Mouse (Mus musculus) forebrain, embryonic 16.5 days (tissue): Measurements from ENCODE around the gene Cdca4. TPM values are rescaled to one million over a fixed set of nuclear protein-coding genes. Genes with fewer than 3 reads are reported as not detected.
"Not testable (repeated sequence)": the region's sequence is repeated elsewhere in the genome, so short reads cannot be mapped to it uniquely, and the experiment has no call there.

Experiments
- ATAC-seq: fragments of 200-750 bp; cut with Nextera tagmentation; 2 replicates; pipeline ENCODE4 v1.8.0; 2017; ENCODE audit warnings: mild to moderate bottlenecking, moderate library complexity
- H3K27ac ChIP-seq: fragments of 300-500 bp; sonication (generic); 2 replicates; pipeline ENCODE4 v1.5.1; 2014; ENCODE audit warnings: low read length, control low read depth
- H3K27me3 ChIP-seq: fragments of 300-500 bp; sonication (generic); replicated peaks from 2 replicates; pipeline ENCODE4 v1.6.1; 2014; ENCODE audit warnings: low read length; ENCODE audit not compliant: control insufficient read depth, insufficient read depth
- H3K36me3 ChIP-seq: fragments of 300-500 bp; sonication (generic); 2 replicates; pipeline ENCODE4 v1.6.1; 2014; ENCODE audit not compliant: control insufficient read depth, insufficient read depth
- H3K4me1 ChIP-seq: fragments of 300-500 bp; sonication (generic); replicated peaks from 2 replicates; pipeline ENCODE4 v1.6.1; 2014; ENCODE audit warnings: low read length; ENCODE audit not compliant: control insufficient read depth, insufficient read depth
- H3K4me2 ChIP-seq: fragments of 300-500 bp; sonication (generic); 2 replicates; pipeline ENCODE4 v1.6.1; 2014; ENCODE audit warnings: mild to moderate bottlenecking, low read length, control low read depth
- H3K4me3 ChIP-seq: fragments of 300-500 bp; sonication (generic); replicated peaks from 2 replicates; pipeline ENCODE4 v1.5.1; 2014; ENCODE audit warnings: mild to moderate bottlenecking, low read length, control low read depth
- H3K9ac ChIP-seq: fragments of 300-500 bp; sonication (generic); replicated peaks from 2 replicates; pipeline ENCODE4 v1.6.1; 2014; ENCODE audit warnings: low read depth, low read length, control low read depth
- H3K9me3 ChIP-seq: fragments of 300-500 bp; sonication (generic); 2 replicates; pipeline ENCODE4 v1.6.1; 2016; ENCODE audit warnings: low read length; ENCODE audit not compliant: control insufficient read depth
- WGBS: fragments of 180-500 bp; shearing (Covaris S2); extraction: QIAGEN DNeasy Blood & Tissue Kit; methylation state at CpG from one replicate; pipeline ENCODE4 v1.1.7; 2014; 5-methylcytosine and 5-hydroxymethylcytosine counted together
- polyA plus RNA-seq: library from polyadenylated mRNA; unstranded; fragments of >200 nt; fragmentation: Nextera tagmentation; extraction: Ambion mirVana; gene quantifications from 2 replicates; pipeline ENCODE4 v1.2.1, GENCODE M21; 2015

The Cdca4 gene
- polyA plus RNA-seq, 1 experiment from 2014 or later: 71.0 TPM

GRCm38 (mm10) chr12:112849235-112850022 lies 20.2 kb upstream of the Cdca4 start:
- H3K4me2 ChIP-seq: no peak overlapping the region
- H3K9ac ChIP-seq: no peak overlapping the region
- no peak overlapping the region for H3K4me3 ChIP-seq
- H3K27me3 ChIP-seq: no peaks in the 10 kb centered on the region
- H3K36me3 ChIP-seq: no peaks in the 10 kb centered on the region
- no peak overlapping the region for H3K27ac ChIP-seq
- H3K9me3 ChIP-seq: no peaks in the 10 kb centered on the region
- H3K4me1 ChIP-seq: no peaks in the 10 kb centered on the region
- ATAC-seq: no peak
- WGBS: 85% methylated on average over 11 of the region's 11 CpGs

- Histone ChIP-seq H3K36me3 (no peaks in the 10 kb centered on the region), H3K4me1 (no peaks in the 10 kb centered on the region), H3K4me3 (no peak overlapping the region), H3K27me3 (no peaks in the 10 kb centered on the region), H3K27ac (no peak overlapping the region), H3K9ac (no peak overlapping the region), H3K4me2 (no peak overlapping the region), H3K9me3 (no peaks in the 10 kb centered on the region)
- WGBS: 86% methylated on average over 2 of the region's 2 CpGs
- ATAC-seq: no peak
Measured at GRCm38 (mm10) chr12:112847880-112848279, 18.7 kb upstream of the Cdca4 start.

GRCm38 (mm10) chr12:112843803-112844202 lies 14.6 kb upstream of the Cdca4 start:
- Histone ChIP-seq H3K4me2 (no peak overlapping the region), H3K9ac (no peak overlapping the region), H3K4me3 (no peak overlapping the region), H3K36me3 (no peaks in the 10 kb centered on the region), H3K27me3 (no peaks in the 10 kb centered on the region), H3K4me1 (no peaks in the 10 kb centered on the region), H3K27ac (no peak overlapping the region), H3K9me3 (no peaks in the 10 kb centered on the region)
- 26% methylated on average over 3 of the region's 3 CpGs for WGBS
- ATAC-seq: peak; percentile 71; the same call in 1 of the 2 replicates

GRCm38 (mm10) chr12:112842128-112842527 lies 12.9 kb upstream of the Cdca4 start:
- ATAC-seq, H3K36me3 ChIP-seq, H3K4me2 ChIP-seq, H3K27me3 ChIP-seq, H3K9ac ChIP-seq, H3K27ac ChIP-seq, H3K4me3 ChIP-seq, H3K4me1 ChIP-seq, H3K9me3 ChIP-seq: not testable (repeated sequence)
- 87% methylated on average over 2 of the region's 2 CpGs for WGBS

GRCm38 (mm10) chr12:112841338-112841892 lies 12.2 kb upstream of the Cdca4 start:
- not testable (repeated sequence) for H3K27me3 ChIP-seq, H3K4me3 ChIP-seq, H3K4me1 ChIP-seq, H3K9me3 ChIP-seq, ATAC-seq, H3K4me2 ChIP-seq, H3K9ac ChIP-seq, H3K36me3 ChIP-seq, H3K27ac ChIP-seq
- 62% methylated on average over 4 of the region's 4 CpGs for whole genome bisulfite sequencing

- Histone ChIP-seq H3K4me2 (no peak overlapping the region), H3K27ac (no peak overlapping the region), H3K4me1 (no peaks in the 10 kb centered on the region), H3K9ac (no peak overlapping the region), H3K36me3 (no peaks in the 10 kb centered on the region), H3K27me3 (no peaks in the 10 kb centered on the region), H3K4me3 (no peak overlapping the region), H3K9me3 (no peaks in the 10 kb centered on the region)
- ATAC-seq: no peak
- 81% methylated on average over 25 of the region's 25 CpGs for WGBS
Measured at GRCm38 (mm10) chr12:112840209-112841086, 11.2 kb upstream of the Cdca4 start.

- Histone ChIP-seq H3K27me3 (no peaks in the 10 kb centered on the region), H3K27ac (no peak overlapping the region), H3K4me1 (peaks cover 13% of the 10 kb centered on the region), H3K4me2 (no peak overlapping the region), H3K36me3 (no peaks in the 10 kb centered on the region), H3K4me3 (no peak overlapping the region), H3K9me3 (no peaks in the 10 kb centered on the region), H3K9ac (no peak overlapping the region)
- no peak for ATAC-seq
- 76% methylated on average over 2 of the region's 2 CpGs for WGBS
Measured at GRCm38 (mm10) chr12:112835046-112835445, 5.8 kb upstream of the Cdca4 start.

- Histone ChIP-seq H3K4me3 (no peak overlapping the region), H3K36me3 (no peaks in the 10 kb centered on the region), H3K27ac (no peak overlapping the region), H3K4me2 (no peak overlapping the region), H3K9me3 (no peaks in the 10 kb centered on the region), H3K9ac (no peak overlapping the region), H3K27me3 (no peaks in the 10 kb centered on the region), H3K4me1 (peaks cover 14% of the 10 kb centered on the region)
- ATAC-seq: no peak
- WGBS: 92% methylated on average over 6 of the region's 6 CpGs
Measured at GRCm38 (mm10) chr12:112833527-112833926, 4.3 kb upstream of the Cdca4 start.

- Histone ChIP-seq H3K9me3 (no peaks in the 10 kb centered on the region), H3K4me3 (no peak overlapping the region), H3K4me1 (peaks cover 24% of the 10 kb centered on the region), H3K9ac (no peak overlapping the region), H3K27me3 (no peaks in the 10 kb centered on the region), H3K4me2 (no peak overlapping the region), H3K36me3 (no peaks in the 10 kb centered on the region; the same call in 1 of the 2 replicates), H3K27ac (no peak overlapping the region)
- WGBS: 92% methylated on average over 5 of the region's 5 CpGs
- no peak for ATAC-seq
Measured at GRCm38 (mm10) chr12:112832411-112832810, 3.2 kb upstream of the Cdca4 start.
